Mouse (Mus musculus) limb, embryonic 12.5 days (tissue): ENCODE results near the gene Ltf. TPM values are rescaled to one million over a fixed set of nuclear protein-coding genes. Genes with fewer than 3 reads are reported as not detected.

Experiments used
- ATAC-seq: fragments of 200-750 bp; cut with Nextera tagmentation; 2 replicates; pipeline ENCODE4 v1.8.0; 2017; ENCODE audit warnings: low read depth, moderate TSS enrichment; ENCODE audit not compliant: insufficient number of reproducible peaks, insufficient read depth, low FRiP score, low TSS enrichment
- H3K27ac ChIP-seq: fragments of 300-500 bp; sonication (generic); 2 replicates; pipeline ENCODE4 v1.5.1; 2016; ENCODE audit warnings: mild to moderate bottlenecking, moderate library complexity
- H3K27me3 ChIP-seq: fragments of 300-500 bp; sonication (generic); 2 replicates; pipeline ENCODE4 v1.6.1; 2016; ENCODE audit warnings: mild to moderate bottlenecking, moderate library complexity
- H3K36me3 ChIP-seq: fragments of 300-500 bp; sonication (generic); 2 replicates; pipeline ENCODE4 v1.6.1; 2016; ENCODE audit warnings: mild to moderate bottlenecking, moderate library complexity
- H3K4me1 ChIP-seq: fragments of 300-500 bp; sonication (generic); replicated peaks from 2 replicates; pipeline ENCODE4 v1.6.1; 2016
- H3K4me2 ChIP-seq: fragments of 300-500 bp; sonication (generic); 2 replicates; pipeline ENCODE4 v1.6.1; 2016; ENCODE audit warnings: mild to moderate bottlenecking, moderate library complexity
- H3K4me3 ChIP-seq: fragments of 300-500 bp; sonication (generic); replicated peaks from 2 replicates; pipeline ENCODE4 v1.5.1; 2016; ENCODE audit warnings: mild to moderate bottlenecking
- H3K9ac ChIP-seq: fragments of 300-500 bp; sonication (generic); replicated peaks from 2 replicates; pipeline ENCODE4 v1.6.1; 2016; ENCODE audit warnings: mild to moderate bottlenecking, moderate library complexity
- H3K9me3 ChIP-seq: fragments of 300-500 bp; sonication (generic); 2 replicates; pipeline ENCODE4 v1.6.1; 2016; ENCODE audit warnings: mild to moderate bottlenecking, moderate library complexity
- WGBS: fragments of 180-500 bp; shearing (Covaris S2); methylation state at CpG from one replicate; pipeline ENCODE4 v1.1.7; 2016; 5-methylcytosine and 5-hydroxymethylcytosine counted together
- polyA plus RNA-seq: library from polyadenylated mRNA; unstranded; fragments of >200 nt; fragmentation: Nextera tagmentation; extraction: Ambion mirVana; gene quantifications from 2 replicates; pipeline ENCODE4 v1.2.1, GENCODE M21; 2016

Gene Ltf
- polyA plus RNA-seq = 0.45 and 0.84 TPM in 2 replicates

- ATAC-seq = no peak
- no peak within 1 kb of the TSS for H3K4me3 ChIP-seq
- H3K36me3 ChIP-seq = no peaks in the 10 kb centered on the region
- H3K27ac ChIP-seq = no peak within 1 kb of the TSS
- no peaks in the 10 kb centered on the region for H3K27me3 ChIP-seq
- no peak within 1 kb of the TSS for H3K9ac ChIP-seq
- H3K4me1 ChIP-seq = peaks cover 7% of the 10 kb centered on the region
- no peaks in the 10 kb centered on the region for H3K9me3 ChIP-seq
- 81% methylated on average over 5 of the region's 5 CpGs for WGBS
- H3K4me2 ChIP-seq = no peak within 1 kb of the TSS
Measured at GRCm38 (mm10) chr9:111019022-111019421, at the start of gene Ltf. Ltf (plus strand) TSS chr9:111019271.

GRCm38 (mm10) chr9:110979411-110979810, 39.7 kb upstream of the Ltf start:
- no peak overlapping the region for H3K9ac ChIP-seq
- H3K9me3 ChIP-seq = no peaks in the 10 kb centered on the region
- no peak overlapping the region for H3K4me3 ChIP-seq
- no peaks in the 10 kb centered on the region for H3K4me1 ChIP-seq
- no peaks in the 10 kb centered on the region for H3K36me3 ChIP-seq
- H3K4me2 ChIP-seq = no peak overlapping the region
- WGBS = 91% methylated on average over 11 of the region's 11 CpGs
- no peak overlapping the region for H3K27ac ChIP-seq
- H3K27me3 ChIP-seq = no peaks in the 10 kb centered on the region
- no peak for ATAC-seq

GRCm38 (mm10) chr9:110982351-110982750, 36.7 kb upstream of the Ltf start:
- ATAC-seq = no peak
- WGBS = 71% methylated on average over 4 of the region's 4 CpGs
- H3K4me1 ChIP-seq = no peaks in the 10 kb centered on the region
- no peak overlapping the region for H3K4me2 ChIP-seq
- no peak overlapping the region for H3K27ac ChIP-seq
- H3K36me3 ChIP-seq = no peaks in the 10 kb centered on the region
- H3K9me3 ChIP-seq = no peaks in the 10 kb centered on the region
- H3K9ac ChIP-seq = no peak overlapping the region
- H3K27me3 ChIP-seq = no peaks in the 10 kb centered on the region
- H3K4me3 ChIP-seq = no peak overlapping the region

DNA sequence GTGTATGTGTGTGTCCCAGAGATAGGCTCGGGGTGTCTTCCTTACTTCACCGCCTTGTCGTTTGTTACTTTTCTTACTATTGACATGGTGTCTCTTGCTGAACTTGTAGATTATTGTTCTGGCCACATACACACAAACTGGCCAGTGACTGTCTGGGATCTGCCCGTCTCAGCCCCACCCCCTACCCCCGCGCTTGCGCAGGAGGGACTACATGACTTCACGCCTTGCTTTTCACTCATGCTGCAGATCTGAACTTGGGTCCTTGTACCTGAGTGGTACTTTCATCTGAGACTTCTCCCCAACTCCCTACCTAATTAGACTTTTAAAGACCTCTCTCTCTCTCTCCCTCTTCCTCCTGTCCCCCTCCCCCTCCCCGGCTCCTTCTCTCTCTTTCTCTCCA, 35.0 kb upstream of the Ltf start:
- H3K27ac ChIP-seq = no peak overlapping the region
- no peaks in the 10 kb centered on the region for H3K9me3 ChIP-seq
- WGBS = 92% methylated on average over 9 of the region's 9 CpGs
- H3K4me2 ChIP-seq = no peak overlapping the region
- H3K4me1 ChIP-seq = no peaks in the 10 kb centered on the region
- no peak for ATAC-seq
- H3K9ac ChIP-seq = no peak overlapping the region
- no peaks in the 10 kb centered on the region for H3K36me3 ChIP-seq
- no peaks in the 10 kb centered on the region for H3K27me3 ChIP-seq
- no peak overlapping the region for H3K4me3 ChIP-seq

- Histone ChIP-seq H3K9ac (no peak overlapping the region), H3K9me3 (no peaks in the 10 kb centered on the region), H3K36me3 (no peaks in the 10 kb centered on the region), H3K27me3 (no peaks in the 10 kb centered on the region), H3K4me1 (no peaks in the 10 kb centered on the region), H3K4me3 (no peak overlapping the region), H3K27ac (no peak overlapping the region), H3K4me2 (no peak overlapping the region)
- ATAC-seq = no peak
- 89% methylated on average over 5 of the region's 5 CpGs for WGBS
Measured at GRCm38 (mm10) chr9:110985541-110985940, 33.5 kb upstream of the Ltf start.

- H3K36me3 ChIP-seq = no peaks in the 10 kb centered on the region
- H3K27me3 ChIP-seq = no peaks in the 10 kb centered on the region
- no peak for ATAC-seq
- H3K9me3 ChIP-seq = no peaks in the 10 kb centered on the region
- 87% methylated on average over 8 of the region's 8 CpGs for WGBS
- H3K9ac ChIP-seq = no peak overlapping the region
- H3K4me2 ChIP-seq = no peak overlapping the region
- no peak overlapping the region for H3K4me3 ChIP-seq
- H3K4me1 ChIP-seq = no peaks in the 10 kb centered on the region
- no peak overlapping the region for H3K27ac ChIP-seq
Measured at GRCm38 (mm10) chr9:110985951-110986350, 33.1 kb upstream of the Ltf start.

GRCm38 (mm10) chr9:110987331-110987730, 31.7 kb upstream of the Ltf start:
- Histone ChIP-seq H3K27me3 (no peaks in the 10 kb centered on the region), H3K4me1 (no peaks in the 10 kb centered on the region), H3K9ac (no peak overlapping the region), H3K27ac (no peak overlapping the region), H3K4me2 (no peak overlapping the region), H3K4me3 (no peak overlapping the region), H3K9me3 (no peaks in the 10 kb centered on the region), H3K36me3 (no peaks in the 10 kb centered on the region)
- WGBS = 79% methylated on average over 4 of the region's 4 CpGs
- no peak for ATAC-seq

- no peaks in the 10 kb centered on the region for H3K9me3 ChIP-seq
- ATAC-seq = no peak
- no peak overlapping the region for H3K9ac ChIP-seq
- no peak overlapping the region for H3K4me3 ChIP-seq
- no peaks in the 10 kb centered on the region for H3K36me3 ChIP-seq
- 70% methylated on average over 3 of the region's 3 CpGs for WGBS
- no peaks in the 10 kb centered on the region for H3K27me3 ChIP-seq
- no peaks in the 10 kb centered on the region for H3K4me1 ChIP-seq
- H3K4me2 ChIP-seq = no peak overlapping the region
- H3K27ac ChIP-seq = no peak overlapping the region
Measured at GRCm38 (mm10) chr9:110988078-110988477, 31.0 kb upstream of the Ltf start.

GRCm38 (mm10) chr9:110989141-110989540, 29.9 kb upstream of the Ltf start:
- 64% methylated on average over 4 of the region's 4 CpGs for WGBS
- no peak for ATAC-seq
- no peaks in the 10 kb centered on the region for H3K9me3 ChIP-seq
- no peak overlapping the region for H3K4me2 ChIP-seq
- H3K27me3 ChIP-seq = no peaks in the 10 kb centered on the region
- H3K27ac ChIP-seq = no peak overlapping the region
- H3K4me1 ChIP-seq = no peaks in the 10 kb centered on the region
- H3K36me3 ChIP-seq = no peaks in the 10 kb centered on the region
- no peak overlapping the region for H3K9ac ChIP-seq
- H3K4me3 ChIP-seq = no peak overlapping the region

DNA sequence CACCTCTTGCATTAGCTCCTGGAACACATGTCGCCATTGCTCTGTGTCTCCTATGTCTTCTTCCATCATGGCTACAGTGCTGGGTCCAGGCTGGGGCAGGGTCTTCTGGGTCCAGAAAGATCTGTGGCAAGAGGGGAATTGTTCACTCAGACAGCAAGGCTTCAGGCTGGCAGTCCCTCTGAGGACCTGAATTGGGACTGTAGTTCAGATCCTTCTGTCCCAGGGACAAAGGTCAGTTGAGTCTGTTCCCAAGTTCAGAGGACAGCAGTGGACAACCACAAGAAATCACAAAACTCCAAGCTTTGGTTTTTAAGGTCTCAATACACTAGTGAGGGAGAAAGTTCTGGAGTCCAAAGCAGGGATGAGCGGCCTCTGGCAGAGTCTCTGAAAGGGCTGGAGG, 29.5 kb upstream of the Ltf start:
- H3K9me3 ChIP-seq = no peaks in the 10 kb centered on the region
- no peak overlapping the region for H3K4me2 ChIP-seq
- no peak overlapping the region for H3K9ac ChIP-seq
- H3K4me1 ChIP-seq = no peaks in the 10 kb centered on the region
- H3K27me3 ChIP-seq = no peaks in the 10 kb centered on the region
- no peak overlapping the region for H3K27ac ChIP-seq
- 91% methylated on average over 2 of the region's 2 CpGs for WGBS
- no peak overlapping the region for H3K4me3 ChIP-seq
- no peak for ATAC-seq
- H3K36me3 ChIP-seq = no peaks in the 10 kb centered on the region

DNA sequence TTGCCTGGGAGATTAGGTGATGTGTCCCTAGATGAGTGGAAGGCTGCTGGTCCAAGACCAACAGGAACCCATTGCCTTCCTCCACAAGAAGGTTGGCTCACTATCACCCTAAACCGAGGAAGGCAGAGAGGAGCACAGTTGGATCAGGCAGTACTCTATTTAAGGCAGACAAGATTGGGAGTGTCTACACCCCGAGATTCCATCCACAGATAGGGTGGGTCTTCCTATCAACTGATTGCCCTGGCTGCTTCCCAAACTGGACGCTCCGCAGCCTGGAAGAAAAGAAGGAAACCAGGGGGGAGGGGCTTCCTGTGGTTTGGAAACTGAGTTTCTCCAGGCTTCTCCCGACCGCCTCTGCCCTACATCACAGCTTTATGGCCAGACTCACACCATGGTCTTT, 28.9 kb upstream of the Ltf start, which contains the start of gene Rtp3:
Rtp3 (minus strand) TSS at position 380 of the 400 bp plus-strand sequence.
- Histone ChIP-seq H3K4me2 (no peak within 1 kb of the TSS), H3K36me3 (no peaks in the 10 kb centered on the region), H3K4me1 (no peaks in the 10 kb centered on the region), H3K4me3 (no peak within 1 kb of the TSS), H3K27ac (no peak within 1 kb of the TSS), H3K9me3 (no peaks in the 10 kb centered on the region), H3K27me3 (no peaks in the 10 kb centered on the region), H3K9ac (no peak within 1 kb of the TSS)
- 72% methylated on average over 6 of the region's 6 CpGs for WGBS
- ATAC-seq = no peak

GRCm38 (mm10) chr9:110993281-110993709, 25.8 kb upstream of the Ltf start:
- Histone ChIP-seq H3K27me3 (no peaks in the 10 kb centered on the region), H3K36me3 (no peaks in the 10 kb centered on the region), H3K9ac (no peak overlapping the region), H3K9me3 (no peaks in the 10 kb centered on the region), H3K4me1 (no peaks in the 10 kb centered on the region), H3K27ac (no peak overlapping the region), H3K4me2 (no peak overlapping the region), H3K4me3 (no peak overlapping the region)
- no peak for ATAC-seq
- WGBS = 60% methylated on average over 3 of the region's 3 CpGs
